Mouse (Mus musculus): Measurements from ENCODE around the gene Phf11b.
"Not testable (repeated sequence)": the region's sequence is repeated elsewhere in the genome, so short reads cannot be mapped to it uniquely, and the experiment has no call there.

Phf11b gene

GRCm38 (mm10) chr14:59341189-59341588 lies at the start of gene Phf11b:
TSS of gene Phf11b (minus strand) at chr14:59341351.
- DNase-seq (ENCODE audit: low spot score in 2 of 2) = not testable (repeated sequence)

GRCm38 (mm10) chr14:59390181-59390580 lies 49.0 kb upstream of the Phf11b start:
- DNase-seq (ENCODE audit: low spot score in 2 of 2) = not testable (repeated sequence)

GRCm38 (mm10) chr14:59389532-59389931 lies 48.4 kb upstream of the Phf11b start:
- DNase-seq (ENCODE audit: low spot score in 2 of 2) = no peak

GRCm38 (mm10) chr14:59370348-59371068 lies 29.4 kb upstream of the Phf11b start:
- no peak for DNase-seq (ENCODE audit: low spot score in 2 of 2)

- DNase-seq (ENCODE audit: low spot score in 2 of 2) = no peak
Observed at GRCm38 (mm10) chr14:59366386-59367105, 25.4 kb upstream of the Phf11b start.

GRCm38 (mm10) chr14:59365244-59365644 lies 24.1 kb upstream of the Phf11b start, which contains the start of gene Phf11d:
TSS of gene Phf11d (minus strand) at chr14:59365470.
- DNase-seq (ENCODE audit: low spot score in 2 of 2) = no peak

GRCm38 (mm10) chr14:59339541-59339940 lies 1.6 kb downstream of the Phf11b start:
- DNase-seq (ENCODE audit: low spot score in 2 of 2) = no peak

GRCm38 (mm10) chr14:59336056-59336455 lies 5.1 kb downstream of the Phf11b start:
- not testable (repeated sequence) for DNase-seq (ENCODE audit: low spot score in 2 of 2)

GRCm38 (mm10) chr14:59330499-59330898 lies 10.7 kb downstream of the Phf11b start:
- DNase-seq (ENCODE audit: low spot score in 2 of 2) = peak in 1 of 2 experiments; percentile 23

- not testable (repeated sequence) for DNase-seq (ENCODE audit: low spot score in 2 of 2)
Observed at GRCm38 (mm10) chr14:59319970-59320369, 21.2 kb downstream of the Phf11b start.

- DNase-seq (ENCODE audit: low spot score in 2 of 2) = not testable (repeated sequence)
Observed at GRCm38 (mm10) chr14:59319036-59319435, 22.1 kb downstream of the Phf11b start.

GRCm38 (mm10) chr14:59297391-59297790 lies 43.8 kb downstream of the Phf11b start, which contains the start of gene Phf11a:
TSS of gene Phf11a (minus strand) at chr14:59297522.
- not testable (repeated sequence) for DNase-seq (ENCODE audit: low spot score in 2 of 2)

- DNase-seq (ENCODE audit: low spot score in 2 of 2) = not testable (repeated sequence)
Observed at GRCm38 (mm10) chr14:59291769-59292168, 49.4 kb downstream of the Phf11b start.

GRCm38 (mm10) chr14:59274961-59275360 lies 66.2 kb downstream of the Phf11b start:
- peak in 1 of 2 experiments; percentile 25 for DNase-seq (ENCODE audit: low spot score in 2 of 2)

All from urinary bladder, postnatal 4 days (tissue).